Mouse (Mus musculus): Measurements from ENCODE around the gene Col5a1. TPM values are rescaled to one million over a fixed set of nuclear protein-coding genes. Genes with fewer than 3 reads are reported as not detected.

The Col5a1 gene
- under 0.01 TPM in 1 of 2 replicates, not detected in the other for total RNA-seq (2017)

DNA sequence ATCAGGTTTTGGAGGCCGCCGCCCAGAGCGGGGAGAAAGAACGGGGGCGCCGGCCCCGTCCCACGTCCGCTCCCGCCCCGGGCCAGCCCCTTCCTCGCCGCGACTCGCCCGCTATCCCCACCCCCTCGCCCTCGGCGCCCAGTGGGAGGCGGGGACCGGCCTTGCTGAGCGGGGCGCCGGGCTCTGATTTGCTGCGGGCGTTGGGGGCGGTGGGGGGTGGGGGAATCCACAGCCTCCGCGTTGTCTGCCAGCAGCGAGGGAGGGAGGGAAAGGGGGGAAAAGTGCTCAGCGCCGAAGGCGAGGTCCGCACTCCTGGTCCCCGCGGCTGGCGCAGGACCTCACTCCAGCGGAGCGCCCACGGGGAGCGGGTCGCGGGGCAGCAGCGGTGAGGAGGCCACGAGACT lies at the start of gene Col5a1:
Gene Col5a1, plus strand, starts transcription at position 278 of the 404 bp plus-strand sequence.
- ATAC-seq (ENCODE audit: extremely low read depth, insufficient number of reproducible peaks, low FRiP score, poor library complexity, severe bottlenecking), result no peak

DNA sequence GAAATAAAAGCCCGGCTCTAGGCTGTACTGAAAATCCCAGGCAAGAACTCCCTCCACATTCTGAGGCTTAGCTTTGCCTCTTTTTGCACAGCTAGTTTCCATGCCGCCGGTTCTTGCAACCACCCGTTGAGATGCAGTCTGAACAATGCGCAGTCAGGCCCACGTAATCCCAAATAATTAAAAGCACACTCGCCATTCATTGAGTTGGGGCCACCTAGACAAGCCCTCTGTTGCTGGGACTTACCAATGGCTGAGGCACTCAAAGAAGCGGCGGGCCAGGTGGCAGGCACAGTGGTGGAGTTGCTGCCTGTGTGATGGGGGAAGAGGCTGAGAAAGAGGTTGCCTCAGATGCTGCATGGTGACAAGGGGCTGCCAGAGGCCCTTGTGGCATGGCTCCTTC lies 48.1 kb upstream of the Col5a1 start:
- ATAC-seq (ENCODE audit: extremely low read depth, insufficient number of reproducible peaks, low FRiP score, poor library complexity, severe bottlenecking), result no peak

DNA sequence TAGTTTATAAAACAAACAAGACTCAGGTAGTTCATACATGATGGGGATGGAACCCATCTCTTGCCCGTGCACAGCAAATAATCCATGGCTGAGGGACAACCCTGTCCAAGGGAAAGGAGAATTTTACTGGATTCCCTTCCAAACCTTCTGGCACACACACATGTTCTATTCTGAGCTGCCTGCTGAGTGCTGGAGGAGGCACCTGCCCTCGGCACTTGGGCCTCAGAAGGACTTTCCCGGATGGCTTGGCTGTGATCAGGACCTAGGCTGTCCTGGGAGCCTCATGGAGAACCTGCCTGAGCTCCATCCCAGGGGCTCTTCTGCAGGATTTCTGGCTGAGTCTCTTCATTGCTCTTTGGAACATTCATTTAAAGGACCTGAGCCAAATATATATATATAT lies 45.3 kb upstream of the Col5a1 start:
- no peak for ATAC-seq (ENCODE audit: extremely low read depth, insufficient number of reproducible peaks, low FRiP score, poor library complexity, severe bottlenecking)

DNA sequence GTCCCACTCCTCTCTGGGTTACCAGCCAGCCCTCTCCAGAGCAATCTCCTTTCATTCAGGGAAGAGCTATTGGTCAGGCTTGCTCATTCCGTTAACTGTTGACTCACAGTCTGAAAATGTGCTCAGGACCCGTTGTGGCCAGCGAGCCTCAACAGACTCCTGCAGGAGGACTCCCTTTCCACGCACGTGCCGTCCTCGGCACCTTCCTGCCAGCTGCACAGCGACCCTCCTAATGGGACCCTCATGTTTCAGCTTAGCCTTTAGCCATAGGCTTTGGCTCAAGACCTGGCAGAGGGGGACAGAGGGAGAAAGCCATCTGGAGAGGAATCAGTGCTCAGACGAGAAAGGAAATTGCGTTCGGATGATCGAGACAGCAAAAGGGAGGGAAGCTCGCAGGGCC lies 43.3 kb upstream of the Col5a1 start:
- no peak for ATAC-seq (ENCODE audit: extremely low read depth, insufficient number of reproducible peaks, low FRiP score, poor library complexity, severe bottlenecking)

DNA sequence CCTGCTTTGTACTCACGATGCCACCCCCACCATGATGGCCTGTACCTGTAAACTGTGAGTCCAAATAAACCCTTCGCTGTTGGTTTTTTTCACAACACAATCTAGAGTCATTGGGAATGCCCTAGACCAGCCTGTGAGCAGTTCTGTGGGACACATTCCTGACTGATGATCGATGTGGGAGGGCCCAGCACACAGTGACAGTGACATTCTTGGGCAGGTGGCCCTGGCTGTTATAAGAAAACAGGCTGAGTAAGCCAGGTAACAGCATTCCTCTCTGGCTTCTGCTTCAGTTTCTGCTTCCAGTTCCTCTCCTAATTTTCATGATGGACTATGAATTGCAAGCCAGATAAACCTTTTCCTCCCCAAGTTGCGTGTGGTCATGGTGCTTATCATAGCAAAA lies 41.3 kb upstream of the Col5a1 start:
- no peak for ATAC-seq (ENCODE audit: extremely low read depth, insufficient number of reproducible peaks, low FRiP score, poor library complexity, severe bottlenecking)

DNA sequence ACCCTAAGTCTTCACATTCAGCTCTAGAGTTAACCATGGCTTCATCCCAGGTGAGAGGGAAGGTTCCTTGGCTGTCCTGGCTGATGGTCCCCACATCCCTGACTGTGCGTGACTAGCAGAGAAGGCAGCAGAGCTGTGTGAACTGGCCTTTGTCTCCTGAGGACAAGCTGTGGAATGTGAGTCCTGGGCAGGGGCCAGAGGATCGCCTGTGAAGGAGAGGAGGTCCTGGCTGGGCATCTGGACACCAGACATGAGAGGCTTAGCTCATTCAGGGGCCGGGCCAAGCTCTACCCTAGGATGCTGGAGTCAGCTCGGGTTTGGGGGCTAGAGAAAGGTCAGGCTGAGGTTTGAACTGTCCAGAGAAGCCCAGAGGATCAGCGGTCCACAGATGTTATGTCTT lies 39.2 kb upstream of the Col5a1 start:
- ATAC-seq (ENCODE audit: extremely low read depth, insufficient number of reproducible peaks, low FRiP score, poor library complexity, severe bottlenecking), result no peak

DNA sequence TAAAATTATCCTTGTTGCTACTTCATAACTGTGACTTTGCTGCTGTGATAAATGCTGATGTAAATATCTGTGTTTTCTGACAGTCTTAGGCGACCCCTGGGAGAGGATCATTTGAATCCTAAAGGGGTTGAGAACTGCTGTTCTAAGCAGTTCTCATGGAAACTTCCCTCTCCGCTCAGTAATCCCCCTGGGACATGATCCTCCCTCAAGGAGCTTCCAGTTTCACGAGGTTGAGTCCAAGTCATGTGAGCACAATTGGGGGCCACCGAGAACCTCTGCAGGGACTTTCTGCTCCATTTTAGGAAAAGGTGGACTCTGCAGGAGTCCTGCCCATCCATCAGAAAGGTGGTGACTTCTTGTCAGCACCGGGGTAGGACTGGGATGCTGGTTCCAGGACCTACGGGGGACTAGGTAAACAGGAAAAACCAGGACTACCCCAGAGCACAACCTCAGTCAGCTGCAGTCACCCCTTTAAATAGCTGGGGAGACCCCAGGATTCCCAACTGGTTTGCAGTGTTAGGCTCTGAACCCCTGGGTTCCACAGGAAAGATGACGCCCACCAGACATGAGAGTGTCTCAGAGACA lies 38.3 kb upstream of the Col5a1 start:
- no peak for ATAC-seq (ENCODE audit: extremely low read depth, insufficient number of reproducible peaks, low FRiP score, poor library complexity, severe bottlenecking)

DNA sequence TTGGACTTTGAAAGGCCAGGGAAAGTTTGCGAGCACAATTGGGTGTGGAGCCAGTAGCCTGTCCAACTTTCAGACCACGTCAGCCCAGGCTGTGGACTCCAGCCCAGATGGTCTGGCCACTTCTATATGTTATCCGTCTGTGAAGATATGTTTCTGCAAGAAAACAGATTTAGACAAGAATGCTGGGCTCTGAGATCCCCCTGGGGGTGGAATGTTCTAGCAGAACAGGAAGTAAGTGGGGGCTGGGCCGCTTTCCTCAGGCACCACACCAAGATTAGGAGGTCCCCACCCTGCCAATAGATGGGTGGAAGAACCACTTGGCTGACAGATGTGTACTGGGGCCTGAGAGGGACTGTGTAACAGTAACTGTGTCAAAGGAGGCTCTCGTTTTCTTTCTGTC lies 37.8 kb upstream of the Col5a1 start:
- ATAC-seq (ENCODE audit: extremely low read depth, insufficient number of reproducible peaks, low FRiP score, poor library complexity, severe bottlenecking), result no peak

DNA sequence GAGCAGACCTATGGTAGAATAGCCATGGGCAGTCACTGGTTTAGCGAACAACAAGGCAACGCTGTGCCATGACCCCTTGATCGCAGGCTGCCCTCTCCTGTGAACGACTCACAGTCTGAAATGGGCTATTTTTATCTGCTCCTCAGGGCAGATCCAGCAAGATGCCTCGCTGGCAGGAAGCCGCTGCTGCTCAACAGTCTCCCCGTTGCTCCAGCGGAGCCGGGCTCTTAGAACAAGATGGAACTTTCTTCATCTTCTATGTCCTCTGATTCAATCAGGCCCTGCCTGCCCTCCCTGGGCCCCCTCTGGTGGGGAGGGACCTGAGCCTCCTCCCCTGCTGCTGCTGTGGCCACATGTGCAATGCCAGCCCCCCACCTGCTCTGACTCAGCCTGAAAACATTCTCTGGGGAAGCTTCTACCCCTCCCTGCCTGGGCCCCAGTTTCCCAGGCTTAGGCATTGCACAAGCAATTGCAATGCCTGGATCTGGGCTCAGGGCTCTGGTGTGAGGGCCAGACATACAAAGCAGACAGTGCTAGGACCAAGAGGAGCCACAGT lies 27.8 kb upstream of the Col5a1 start:
- no peak for ATAC-seq (ENCODE audit: extremely low read depth, insufficient number of reproducible peaks, low FRiP score, poor library complexity, severe bottlenecking)

DNA sequence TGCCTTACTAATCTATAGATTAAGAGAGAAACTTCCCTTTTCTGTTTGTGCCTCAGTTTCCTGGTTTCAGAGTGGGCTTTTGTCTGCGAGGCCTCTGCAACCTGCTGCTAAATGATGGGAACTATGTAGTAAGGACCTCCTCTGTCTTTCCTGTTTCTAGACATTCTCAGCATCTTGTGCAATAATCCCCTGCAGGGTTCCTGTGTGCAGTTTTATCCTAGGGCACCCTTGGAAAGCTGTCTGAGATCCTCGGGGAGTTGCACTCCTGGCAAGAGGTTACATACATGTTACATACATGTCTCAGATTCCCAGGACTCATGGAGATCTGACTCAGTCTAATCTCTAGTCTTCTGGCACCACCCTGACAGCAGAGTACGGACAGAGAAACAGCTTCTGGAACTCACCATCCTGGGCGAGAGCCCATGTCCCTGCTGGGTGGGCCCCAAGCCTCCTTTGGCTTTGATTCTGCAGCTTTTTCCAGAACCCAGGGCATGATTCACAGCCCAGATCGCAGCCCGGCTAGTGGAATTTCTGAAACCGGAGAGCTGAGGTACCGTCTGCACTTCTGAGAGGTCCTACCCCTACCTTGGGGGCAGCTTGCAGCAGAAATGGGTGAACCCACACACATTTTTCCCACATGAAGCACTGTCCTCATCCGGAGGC lies 24.5 kb upstream of the Col5a1 start:
- ATAC-seq (ENCODE audit: extremely low read depth, insufficient number of reproducible peaks, low FRiP score, poor library complexity, severe bottlenecking), result no peak

DNA sequence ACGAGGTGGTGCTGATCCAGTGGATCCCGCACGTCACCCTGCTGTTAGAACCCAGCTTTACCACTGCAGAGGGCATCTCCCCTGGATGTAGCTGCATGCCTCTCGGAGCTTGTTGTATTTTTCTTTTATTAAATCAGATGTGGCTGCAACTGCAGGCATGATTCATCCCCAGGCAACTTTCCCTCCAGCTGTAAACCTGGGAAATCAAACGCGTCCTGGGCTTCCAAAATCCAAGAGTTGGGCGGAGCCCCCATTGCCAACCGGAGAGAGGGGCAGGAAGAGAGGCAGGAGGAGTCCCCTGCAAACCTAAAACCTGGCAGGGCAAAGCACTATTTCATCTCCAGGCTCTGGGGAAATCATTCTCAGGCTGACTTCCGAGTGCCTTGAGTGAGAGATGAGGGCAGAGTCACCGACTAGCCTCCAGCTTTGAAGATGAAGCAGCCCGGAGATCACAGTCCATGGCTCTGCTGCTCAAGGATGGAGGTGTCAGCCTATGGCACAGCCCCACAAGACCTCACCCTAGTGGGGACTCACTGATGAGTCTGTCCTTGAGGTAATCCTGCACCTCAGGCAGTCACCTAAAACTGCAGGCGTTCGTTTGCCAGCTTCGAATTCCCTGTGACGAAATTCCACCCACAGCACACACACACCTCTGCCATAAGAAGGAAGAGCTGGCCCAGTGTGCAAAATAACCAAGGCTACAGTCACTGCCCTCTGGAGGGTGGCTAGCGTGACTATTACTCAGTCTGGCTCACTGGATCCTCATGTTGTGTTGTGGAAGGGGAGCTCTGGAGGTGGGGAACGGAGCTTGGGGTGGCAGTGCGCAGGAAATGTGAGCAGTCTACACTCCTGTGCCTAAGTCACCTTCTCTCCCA lies 21.5 kb upstream of the Col5a1 start:
- ATAC-seq (ENCODE audit: extremely low read depth, insufficient number of reproducible peaks, low FRiP score, poor library complexity, severe bottlenecking), result no peak

DNA sequence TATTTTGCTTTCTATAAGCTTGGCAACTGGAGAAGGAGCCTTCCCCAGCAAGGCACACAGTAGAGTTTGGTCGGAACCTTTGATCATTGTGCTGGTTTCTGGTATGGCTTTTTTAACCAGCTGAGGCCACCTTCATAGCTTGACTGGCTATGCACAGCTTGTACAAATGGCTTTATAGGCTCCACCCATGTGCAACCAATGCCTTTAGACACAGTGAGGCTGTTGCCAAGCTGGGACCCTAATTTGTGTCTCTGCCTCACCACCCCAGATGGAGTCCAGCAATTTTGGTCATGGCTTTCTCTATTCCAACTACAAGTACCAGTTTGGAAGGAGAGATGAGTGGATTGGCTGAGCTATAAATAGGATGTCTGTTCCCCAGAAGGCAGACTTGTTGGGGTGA lies 15.6 kb upstream of the Col5a1 start:
- ATAC-seq (ENCODE audit: extremely low read depth, insufficient number of reproducible peaks, low FRiP score, poor library complexity, severe bottlenecking), result no peak

DNA sequence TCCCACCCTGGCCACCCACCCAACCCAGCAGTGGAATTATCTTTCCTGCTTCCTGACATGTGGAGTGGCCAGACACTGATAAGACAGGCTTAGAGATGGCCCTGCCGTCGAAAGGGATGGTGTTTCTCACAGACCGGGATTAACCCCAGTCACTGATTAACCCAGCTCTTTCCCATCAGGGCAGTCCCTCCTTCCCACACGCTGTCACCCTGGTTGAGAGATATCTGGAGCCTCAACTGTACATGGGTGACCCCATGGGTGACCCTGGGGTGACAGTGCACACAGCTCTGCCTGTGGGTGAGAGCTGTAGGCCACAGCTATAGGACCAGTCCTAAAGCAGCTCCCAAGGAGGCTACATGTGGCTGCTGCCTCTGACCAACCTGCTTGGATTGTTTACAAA lies 15.2 kb upstream of the Col5a1 start:
- no peak for ATAC-seq (ENCODE audit: extremely low read depth, insufficient number of reproducible peaks, low FRiP score, poor library complexity, severe bottlenecking)

DNA sequence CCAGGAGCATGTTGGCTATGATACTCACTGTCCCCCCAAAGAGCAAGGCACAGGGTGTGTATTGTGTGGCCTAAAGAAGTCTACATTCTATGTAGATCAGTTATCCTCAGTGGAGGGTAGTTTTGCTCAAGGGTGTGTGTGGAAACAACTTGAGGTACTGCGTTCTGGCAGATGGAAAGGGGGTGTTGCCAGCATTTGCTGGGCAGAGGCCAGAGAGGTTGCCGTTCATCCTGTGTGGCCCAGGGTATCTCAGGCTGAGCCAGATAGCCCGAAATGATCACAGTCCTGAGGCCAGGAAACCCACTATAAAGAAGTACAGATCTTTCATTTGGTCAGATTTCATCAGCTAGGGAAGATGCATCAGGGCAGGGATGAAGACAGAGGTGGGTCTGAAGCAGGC lies 13.9 kb upstream of the Col5a1 start:
- ATAC-seq (ENCODE audit: extremely low read depth, insufficient number of reproducible peaks, low FRiP score, poor library complexity, severe bottlenecking), result no peak

DNA sequence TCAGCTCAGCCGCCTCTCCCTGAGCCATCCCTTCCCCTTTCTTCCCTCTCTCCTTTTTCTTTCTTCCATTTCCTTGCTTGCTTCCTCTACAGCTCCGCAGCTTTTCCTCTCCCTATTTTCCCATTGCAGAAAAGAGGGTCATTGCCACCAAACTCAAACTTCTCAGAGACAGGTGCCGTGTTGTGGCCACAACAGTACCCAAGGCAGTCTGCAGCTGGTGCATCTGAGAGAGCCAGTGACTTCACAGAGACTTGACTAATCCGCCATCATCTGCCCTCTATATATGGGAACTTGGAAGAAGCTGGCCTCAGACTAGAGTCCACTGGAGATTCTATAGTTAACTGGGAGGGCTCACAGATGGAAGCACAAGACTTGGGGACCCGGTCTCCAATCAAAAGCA lies 13.2 kb upstream of the Col5a1 start:
- ATAC-seq (ENCODE audit: extremely low read depth, insufficient number of reproducible peaks, low FRiP score, poor library complexity, severe bottlenecking), result no peak

DNA sequence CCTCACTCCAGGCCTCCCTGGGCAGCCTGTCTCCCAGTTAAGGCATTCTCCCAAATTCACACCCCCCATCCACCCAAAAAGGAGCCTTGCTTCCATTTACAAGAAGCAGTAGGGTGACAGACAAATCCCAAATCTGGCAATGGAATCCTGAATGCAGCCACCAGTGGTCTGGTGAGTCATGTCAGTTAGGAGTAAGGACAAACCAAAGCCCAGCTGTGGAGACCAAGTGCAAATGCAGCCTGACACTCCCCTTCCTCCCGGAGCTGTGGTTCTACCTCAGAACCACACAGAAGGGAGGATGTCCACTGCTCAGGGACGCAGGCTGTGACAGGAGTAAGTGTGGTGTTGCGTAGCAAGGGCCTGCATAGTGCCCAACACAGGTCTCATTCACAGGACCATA lies 11.6 kb upstream of the Col5a1 start:
- no peak for ATAC-seq (ENCODE audit: extremely low read depth, insufficient number of reproducible peaks, low FRiP score, poor library complexity, severe bottlenecking)

DNA sequence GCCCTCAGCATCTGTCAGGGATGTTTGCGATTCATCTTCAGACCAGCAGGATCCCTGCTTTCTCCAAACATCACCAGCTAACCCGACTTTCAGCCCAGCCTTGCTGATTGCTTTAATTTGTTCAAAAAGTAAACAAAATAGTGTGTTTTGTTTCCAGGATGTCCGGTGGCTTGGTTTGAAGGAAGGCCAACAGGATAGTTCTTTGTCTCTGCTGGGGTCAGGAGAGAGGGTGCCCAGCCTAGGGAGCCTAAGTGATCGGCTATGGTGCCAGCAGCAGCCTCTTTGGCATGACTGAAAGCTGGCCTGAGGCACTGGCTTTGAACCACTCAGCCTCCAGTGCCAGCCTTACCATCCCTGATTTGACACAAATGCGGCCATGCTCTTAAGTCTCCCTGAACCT lies 11.0 kb upstream of the Col5a1 start:
- no peak for ATAC-seq (ENCODE audit: extremely low read depth, insufficient number of reproducible peaks, low FRiP score, poor library complexity, severe bottlenecking)

DNA sequence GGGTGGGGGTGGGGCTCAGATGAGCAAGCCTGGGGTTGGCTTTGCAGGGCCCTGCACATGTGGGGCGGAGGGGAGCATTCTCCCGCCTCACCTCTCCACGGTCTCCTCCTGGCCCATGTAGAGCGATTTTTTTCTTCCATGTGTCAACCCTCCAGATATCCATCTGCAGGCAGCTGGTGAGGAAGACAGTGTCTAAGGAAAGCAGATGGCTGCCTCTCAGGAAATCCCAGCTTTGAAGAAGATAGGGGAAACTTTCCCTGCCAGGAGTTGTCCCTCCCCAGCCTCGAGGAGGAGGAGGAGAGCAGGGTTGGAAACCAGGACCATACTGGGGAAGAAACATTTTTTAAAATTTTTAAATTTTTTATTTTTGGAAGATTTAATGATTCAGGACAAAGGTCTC lies 10.4 kb upstream of the Col5a1 start:
- ATAC-seq (ENCODE audit: extremely low read depth, insufficient number of reproducible peaks, low FRiP score, poor library complexity, severe bottlenecking), result no peak

DNA sequence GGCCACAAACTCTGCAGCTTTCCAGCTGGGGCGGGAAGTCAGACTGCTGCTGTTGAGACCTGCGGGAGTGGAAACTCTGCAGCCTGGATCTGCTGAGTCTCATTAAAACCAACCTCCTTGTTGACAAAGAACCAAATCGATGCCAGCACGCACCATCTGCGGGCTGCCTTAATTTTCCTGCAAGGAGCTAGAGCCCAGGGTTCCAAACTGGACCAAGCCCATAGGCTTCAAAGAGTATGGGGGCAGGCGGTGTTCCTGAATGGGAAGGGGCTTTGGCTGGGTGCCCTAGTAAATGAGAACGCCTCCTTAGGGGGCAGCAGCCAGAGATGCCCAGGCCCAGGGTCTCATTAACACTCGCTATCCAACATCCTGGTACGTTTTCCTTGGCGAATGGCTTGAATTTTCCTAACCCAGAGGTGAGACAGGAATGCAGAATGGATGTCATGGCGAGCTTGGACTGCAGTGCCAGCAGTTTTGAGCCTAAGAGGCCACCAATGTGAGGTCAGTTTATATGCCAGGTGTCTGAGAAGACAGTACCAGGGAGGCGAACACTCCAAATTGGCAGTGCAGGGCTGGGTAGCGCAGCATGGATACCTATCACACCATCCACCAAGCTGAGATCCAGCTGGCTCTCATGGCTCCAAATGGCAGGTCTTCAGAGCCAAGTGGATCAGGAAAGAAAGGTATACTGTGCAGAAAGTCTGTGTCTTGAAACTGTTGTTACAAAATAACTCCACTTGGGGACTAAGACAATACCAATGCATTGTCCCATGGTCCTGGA lies 9.3 kb upstream of the Col5a1 start:
- no peak for ATAC-seq (ENCODE audit: extremely low read depth, insufficient number of reproducible peaks, low FRiP score, poor library complexity, severe bottlenecking)
